Mouse (Mus musculus): Measurements from ENCODE around the gene Myo16. TPM values are rescaled to one million over a fixed set of nuclear protein-coding genes. Genes with fewer than 3 reads are reported as not detected.
A peak's percentile ranks its signal among the peaks of the same experiment; 100 is the strongest.

Myo16 gene
- total and polyA plus RNA-seq, 3 experiments = 1.4 to 3.8 TPM; not detected in 1

GRCm38 (mm10) chr8:10222770-10223169, 69.1 kb downstream of the Myo16 start:
- intact Hi-C loops (cut with DNase I) = no loop called here
- no peak overlapping the region for H3K27ac ChIP-seq
- 28% methylated on average over 2 of the region's 2 CpGs for WGBS
- H3K36me3 ChIP-seq (ENCODE audit: control insufficient read depth, insufficient read depth, low read length) = no peaks in the 10 kb centered on the region
- TF ChIP-seq CTCF (IDR thresholded peaks at IDR 0.05) (no peak), POLR2A (IDR thresholded peaks at IDR 0.05; ENCODE audit: insufficient read depth, low read depth, low read length) (no peak), EP300 (IDR thresholded peaks at IDR 0.05; ENCODE audit: insufficient read depth, low read depth, low read length) (no peak)
- no peaks in the 10 kb centered on the region for H3K4me1 ChIP-seq (ENCODE audit: control insufficient read depth, insufficient read depth, low read length)
- H3K79me2 ChIP-seq (replicated peaks; ENCODE audit: control insufficient read depth, insufficient read depth, low read length) = no peaks in the 10 kb centered on the region
- no peak overlapping the region for H3K9ac ChIP-seq (ENCODE audit: low read depth, low read length)
- no peak overlapping the region for H3K4me3 ChIP-seq
- 0 out of 2 replicates have a peak, but pooled peaks cover 1% of the 10 kb centered on the region for H3K27me3 ChIP-seq (ENCODE audit: control insufficient read depth, insufficient read depth, low read length)
- DNase-seq = no peak

GRCm38 (mm10) chr8:10223528-10224194, 70.0 kb downstream of the Myo16 start:
- WGBS = 31% methylated on average over 6 of the region's 6 CpGs
- Histone ChIP-seq H3K27ac (no peak overlapping the region), H3K4me1 (ENCODE audit: control insufficient read depth, insufficient read depth, low read length) (no peaks in the 10 kb centered on the region), H3K36me3 (ENCODE audit: control insufficient read depth, insufficient read depth, low read length) (no peaks in the 10 kb centered on the region), H3K4me3 (no peak overlapping the region), H3K9ac (ENCODE audit: low read depth, low read length) (no peak overlapping the region), H3K27me3 (ENCODE audit: control insufficient read depth, insufficient read depth, low read length) (0 out of 2 replicates have a peak, but pooled peaks cover 1% of the 10 kb centered on the region), H3K79me2 (replicated peaks; ENCODE audit: control insufficient read depth, insufficient read depth, low read length) (no peaks in the 10 kb centered on the region)
- TF ChIP-seq POLR2A (IDR thresholded peaks at IDR 0.05; ENCODE audit: insufficient read depth, low read depth, low read length) (no peak), CTCF (IDR thresholded peaks at IDR 0.05) (no peak), EP300 (IDR thresholded peaks at IDR 0.05; ENCODE audit: insufficient read depth, low read depth, low read length) (no peak)
- intact Hi-C loops (cut with DNase I) = no loop called here
- DNase-seq = no peak

GRCm38 (mm10) chr8:10224305-10224971, 70.7 kb downstream of the Myo16 start:
- 58% methylated on average over 10 of the region's 10 CpGs for WGBS
- no peak for DNase-seq
- Histone ChIP-seq H3K36me3 (ENCODE audit: control insufficient read depth, insufficient read depth, low read length) (no peaks in the 10 kb centered on the region), H3K4me1 (ENCODE audit: control insufficient read depth, insufficient read depth, low read length) (no peaks in the 10 kb centered on the region), H3K79me2 (replicated peaks; ENCODE audit: control insufficient read depth, insufficient read depth, low read length) (no peaks in the 10 kb centered on the region), H3K27ac (no peak overlapping the region), H3K9ac (ENCODE audit: low read depth, low read length) (no peak overlapping the region), H3K27me3 (ENCODE audit: control insufficient read depth, insufficient read depth, low read length) (0 out of 2 replicates have a peak, but pooled peaks cover 1% of the 10 kb centered on the region), H3K4me3 (no peak overlapping the region)
- intact Hi-C loops (cut with DNase I) = no loop called here
- no peak for TF ChIP-seq EP300 (IDR thresholded peaks at IDR 0.05; ENCODE audit: insufficient read depth, low read depth, low read length)
- TF ChIP-seq POLR2A (IDR thresholded peaks at IDR 0.05; ENCODE audit: insufficient read depth, low read depth, low read length) = no peak
- TF ChIP-seq CTCF (IDR thresholded peaks at IDR 0.05) = no peak

- H3K79me2 ChIP-seq (replicated peaks; ENCODE audit: control insufficient read depth, insufficient read depth, low read length) = no peaks in the 10 kb centered on the region
- no peak for TF ChIP-seq POLR2A (IDR thresholded peaks at IDR 0.05; ENCODE audit: insufficient read depth, low read depth, low read length)
- no peak for TF ChIP-seq CTCF (IDR thresholded peaks at IDR 0.05)
- TF ChIP-seq EP300 (IDR thresholded peaks at IDR 0.05; ENCODE audit: insufficient read depth, low read depth, low read length) = no peak
- no peak overlapping the region for H3K4me3 ChIP-seq
- no peaks in the 10 kb centered on the region for H3K36me3 ChIP-seq (ENCODE audit: control insufficient read depth, insufficient read depth, low read length)
- intact Hi-C loops (cut with DNase I) = no loop called here
- no peaks in the 10 kb centered on the region for H3K4me1 ChIP-seq (ENCODE audit: control insufficient read depth, insufficient read depth, low read length)
- DNase-seq = no peak
- 77% methylated on average over 2 of the region's 2 CpGs for WGBS
- no peak overlapping the region for H3K9ac ChIP-seq (ENCODE audit: low read depth, low read length)
- no peak overlapping the region for H3K27ac ChIP-seq
- 0 out of 2 replicates have a peak, but pooled peaks cover 1% of the 10 kb centered on the region for H3K27me3 ChIP-seq (ENCODE audit: control insufficient read depth, insufficient read depth, low read length)
These were observed 71.3 kb downstream of the Myo16 start for GRCm38 (mm10) chr8:10225018-10225417.

GRCm38 (mm10) chr8:10230746-10231369, 77.1 kb downstream of the Myo16 start:
- 49% methylated on average over 8 of the region's 8 CpGs for WGBS
- TF ChIP-seq POLR2A (IDR thresholded peaks at IDR 0.05; ENCODE audit: insufficient read depth, low read depth, low read length) = no peak
- no peak for TF ChIP-seq EP300 (IDR thresholded peaks at IDR 0.05; ENCODE audit: insufficient read depth, low read depth, low read length)
- TF ChIP-seq CTCF (IDR thresholded peaks at IDR 0.05) = peak; percentile 82
- no peak overlapping the region for H3K4me3 ChIP-seq
- H3K27ac ChIP-seq = no peak overlapping the region
- no peaks in the 10 kb centered on the region for H3K4me1 ChIP-seq (ENCODE audit: control insufficient read depth, insufficient read depth, low read length)
- DNase-seq = peak in 1 of 2 experiments; percentile 4
- no peaks in the 10 kb centered on the region for H3K27me3 ChIP-seq (ENCODE audit: control insufficient read depth, insufficient read depth, low read length)
- no peaks in the 10 kb centered on the region for H3K79me2 ChIP-seq (replicated peaks; ENCODE audit: control insufficient read depth, insufficient read depth, low read length)
- no peaks in the 10 kb centered on the region for H3K36me3 ChIP-seq (ENCODE audit: control insufficient read depth, insufficient read depth, low read length)
- intact Hi-C loops (cut with DNase I) = loop anchor here (1.0 to 5.0 kb wide), 3 partner anchors 81 to 255 kb away; no protein-coding TSS in a partner anchor
- no peak overlapping the region for H3K9ac ChIP-seq (ENCODE audit: low read depth, low read length)

All from heart, adult 2 months (tissue).